Mouse (Mus musculus): ENCODE results near the gene Pycr1. TPM values are rescaled to one million over a fixed set of nuclear protein-coding genes. Genes with fewer than 3 reads are reported as not detected.

Gene Pycr1
- total RNA-seq, 1 experiment, result 19.0 TPM

- DNase-seq (ENCODE audit: low read depth, low spot score), result no peak
- H3K4me3 ChIP-seq (ENCODE audit: insufficient read depth in 1 of 2, low read depth in 1 of 2, low read length in 2 of 2, poor library complexity in 1 of 2, severe bottlenecking in 1 of 2), result peak overlapping the region; percentile 80 to 97; a peak in 3 of 4 replicates
- H3K36me3 ChIP-seq (ENCODE audit: control insufficient read depth, insufficient read depth, low read length, poor library complexity, severe bottlenecking), result peaks cover 3% of the 10 kb centered on the region; the same call in 1 of the 2 replicates
- H3K9ac ChIP-seq (ENCODE audit: insufficient read depth, low read depth, low read length, poor library complexity, severe bottlenecking), result no peak overlapping the region; the same call in 1 of the 2 replicates
- TF ChIP-seq HCFC1 (IDR thresholded peaks at IDR 0.05; ENCODE audit: borderline replicate concordance, insufficient read depth, low read length) (no peak), MAFK (IDR thresholded peaks at IDR 0.05; ENCODE audit: insufficient read depth, low read depth, low read length) (no peak), ZC3H11A (IDR thresholded peaks at IDR 0.05; ENCODE audit: borderline replicate concordance, low read depth, low read length) (no peak), ZNF384 (IDR thresholded peaks at IDR 0.05; ENCODE audit: low read depth, low read length) (no peak), CHD2 (IDR thresholded peaks at IDR 0.05; ENCODE audit: low read depth, low read length) (no peak)
- H3K4me1 ChIP-seq (ENCODE audit: control insufficient read depth in 2 of 2, insufficient read depth in 2 of 2, low read length in 2 of 2, poor library complexity in 1 of 2), result peaks cover 4 to 23% of the 10 kb centered on the region in 2 experiments
- no peaks in the 10 kb centered on the region for H3K9me3 ChIP-seq (ENCODE audit: control insufficient read depth, insufficient read depth, low read depth, low read length)
- H3K27ac ChIP-seq (ENCODE audit: insufficient read depth, low read depth, low read length, poor library complexity, severe bottlenecking), result no peak overlapping the region
- in situ Hi-C loops (cut with MboI; ENCODE audit: low sequenced_read_pairs in 2 of 2, unreplicated experiment in 2 of 2), result no loop called here
Observed at GRCm38 (mm10) chr11:120634810-120635209, 8.8 kb downstream of the Pycr1 start.

GRCm38 (mm10) chr11:120633520-120634343, 9.8 kb downstream of the Pycr1 start, which contains the start of gene Mafg:
Gene Mafg, minus strand, starts transcription at chr11:120633600.
- in situ Hi-C loops (cut with MboI; ENCODE audit: low sequenced_read_pairs in 2 of 2, unreplicated experiment in 2 of 2), result no loop called here
- Histone ChIP-seq H3K9ac (ENCODE audit: insufficient read depth, low read depth, low read length, poor library complexity, severe bottlenecking) (peak within 1 kb of the TSS; percentile 98), H3K4me1 (ENCODE audit: control insufficient read depth in 2 of 2, insufficient read depth in 2 of 2, low read length in 2 of 2, poor library complexity in 1 of 2) (peaks cover 4 to 32% of the 10 kb centered on the region in 2 experiments), H3K27ac (ENCODE audit: insufficient read depth, low read depth, low read length, poor library complexity, severe bottlenecking) (peak within 1 kb of the TSS; percentile 96), H3K9me3 (ENCODE audit: control insufficient read depth, insufficient read depth, low read depth, low read length) (no peaks in the 10 kb centered on the region), H3K4me3 (ENCODE audit: insufficient read depth in 1 of 2, low read depth in 1 of 2, low read length in 2 of 2, poor library complexity in 1 of 2, severe bottlenecking in 1 of 2) (peak within 1 kb of the TSS; percentile 95 to 97), H3K36me3 (ENCODE audit: control insufficient read depth, insufficient read depth, low read length, poor library complexity, severe bottlenecking) (peaks cover 9% of the 10 kb centered on the region)
- peak; percentile 91 for DNase-seq (ENCODE audit: low read depth, low spot score)
- TF ChIP-seq ZNF384 (IDR thresholded peaks at IDR 0.05; ENCODE audit: low read depth, low read length), result no peak
- peak; percentile 66; the same call in 1 of the 2 replicates for TF ChIP-seq HCFC1 (IDR thresholded peaks at IDR 0.05; ENCODE audit: borderline replicate concordance, insufficient read depth, low read length)
- TF ChIP-seq MAFK (IDR thresholded peaks at IDR 0.05; ENCODE audit: insufficient read depth, low read depth, low read length), result no peak
- TF ChIP-seq CHD2 (IDR thresholded peaks at IDR 0.05; ENCODE audit: low read depth, low read length), result peak; percentile 94

GRCm38 (mm10) chr11:120632559-120633519, 10.7 kb downstream of the Pycr1 start:
- Histone ChIP-seq H3K9ac (ENCODE audit: insufficient read depth, low read depth, low read length, poor library complexity, severe bottlenecking) (peak overlapping the region; percentile 98), H3K4me3 (ENCODE audit: insufficient read depth in 1 of 2, low read depth in 1 of 2, low read length in 2 of 2, poor library complexity in 1 of 2, severe bottlenecking in 1 of 2) (peak overlapping the region; percentile 95 to 97), H3K27ac (ENCODE audit: insufficient read depth, low read depth, low read length, poor library complexity, severe bottlenecking) (peak overlapping the region; percentile 96), H3K4me1 (ENCODE audit: control insufficient read depth in 2 of 2, insufficient read depth in 2 of 2, low read length in 2 of 2, poor library complexity in 1 of 2) (peaks cover 4 to 35% of the 10 kb centered on the region in 2 experiments), H3K36me3 (ENCODE audit: control insufficient read depth, insufficient read depth, low read length, poor library complexity, severe bottlenecking) (peaks cover 12% of the 10 kb centered on the region), H3K9me3 (ENCODE audit: control insufficient read depth, insufficient read depth, low read depth, low read length) (no peaks in the 10 kb centered on the region)
- DNase-seq (ENCODE audit: low read depth, low spot score), result no peak
- in situ Hi-C loops (cut with MboI; ENCODE audit: low sequenced_read_pairs in 2 of 2, unreplicated experiment in 2 of 2), result no loop called here
- peak; percentile 95 for TF ChIP-seq MAFK (IDR thresholded peaks at IDR 0.05; ENCODE audit: insufficient read depth, low read depth, low read length)
- no peak for TF ChIP-seq CHD2 (IDR thresholded peaks at IDR 0.05; ENCODE audit: low read depth, low read length)

GRCm38 (mm10) chr11:120631726-120632448, 11.7 kb downstream of the Pycr1 start:
- peaks cover 20% of the 10 kb centered on the region for H3K36me3 ChIP-seq (ENCODE audit: control insufficient read depth, insufficient read depth, low read length, poor library complexity, severe bottlenecking)
- H3K9me3 ChIP-seq (ENCODE audit: control insufficient read depth, insufficient read depth, low read depth, low read length), result no peaks in the 10 kb centered on the region
- 0 out of 2 replicates have a peak, but pooled peaks have one; percentile 5 for TF ChIP-seq MAFK (IDR thresholded peaks at IDR 0.05; ENCODE audit: insufficient read depth, low read depth, low read length)
- no peak for TF ChIP-seq ZNF384 (IDR thresholded peaks at IDR 0.05; ENCODE audit: low read depth, low read length)
- TF ChIP-seq CHD2 (IDR thresholded peaks at IDR 0.05; ENCODE audit: low read depth, low read length), result no peak
- peaks cover 4 to 36% of the 10 kb centered on the region in 2 experiments for H3K4me1 ChIP-seq (ENCODE audit: control insufficient read depth in 2 of 2, insufficient read depth in 2 of 2, low read length in 2 of 2, poor library complexity in 1 of 2)
- 0 out of 2 replicates have a peak overlapping the region, but pooled peaks have one; percentile 96 for H3K27ac ChIP-seq (ENCODE audit: insufficient read depth, low read depth, low read length, poor library complexity, severe bottlenecking)
- in situ Hi-C loops (cut with MboI; ENCODE audit: low sequenced_read_pairs in 2 of 2, unreplicated experiment in 2 of 2), result no loop called here
- H3K4me3 ChIP-seq (ENCODE audit: insufficient read depth in 1 of 2, low read depth in 1 of 2, low read length in 2 of 2, poor library complexity in 1 of 2, severe bottlenecking in 1 of 2), result peak overlapping the region; percentile 95 to 97
- peak overlapping the region; percentile 98 for H3K9ac ChIP-seq (ENCODE audit: insufficient read depth, low read depth, low read length, poor library complexity, severe bottlenecking)
- DNase-seq (ENCODE audit: low read depth, low spot score), result no peak

Data from ES-E14 (cell line).